ENCODE assay signal across 8 mouse cellular contexts in genomic region chr7:29282074-29282554, GRCm38 (mm10). TPM values are rescaled to one million over a fixed set of nuclear protein-coding genes. Genes with fewer than 3 reads are reported as not detected.
DNase-seq lines count a peak whose midpoint lies in the region; ATAC-seq and TF ChIP-seq lines count a peak whose summit lies in the region.

No protein-coding gene starts in this region.

- H3K4me1 ChIP-seq in heart, postnatal 0 days (ENCODE audit: control insufficient read depth, insufficient read depth) = peaks cover 20% of the 10 kb centered on the region
- peaks cover 20% of the 10 kb centered on the region for H3K4me1 ChIP-seq in hindbrain, embryonic 15.5 days (replicated peaks)
- peaks cover 11% of the 10 kb centered on the region; the same call in 1 of the 2 replicates for H3K4me1 ChIP-seq in midbrain, embryonic 16.5 days (ENCODE audit: control insufficient read depth, insufficient read depth, low read length)

- no peaks in the 10 kb centered on the region for H3K36me3 ChIP-seq in heart, postnatal 0 days (replicated peaks; ENCODE audit: control insufficient read depth, insufficient read depth, low read length)
- H3K36me3 ChIP-seq in hindbrain, embryonic 15.5 days = no peaks in the 10 kb centered on the region
- H3K36me3 ChIP-seq in midbrain, embryonic 16.5 days (ENCODE audit: control insufficient read depth, insufficient read depth, low read length) = no peaks in the 10 kb centered on the region

- no peak for DNase-seq in heart, postnatal 0 days (ENCODE audit: low spot score)
- no peak for DNase-seq in heart, postnatal 14 days
- DNase-seq in left cerebral cortex, adult 11 months (ENCODE audit: low spot score) = no peak
- DNase-seq in adipocyte (ENCODE audit: low spot score) = no peak

- peak; percentile 9; the same call in 1 of the 2 replicates for ATAC-seq in heart, postnatal 0 days (ENCODE audit: insufficient read depth, low read depth)
- ATAC-seq in common myeloid progenitor, adult 5-6 weeks (replicated peaks; ENCODE audit: low read depth, poor library complexity, severe bottlenecking) = peak; percentile 36; the same call in 1 of the 2 replicates
- peak; percentile 40 for ATAC-seq in hindbrain, embryonic 15.5 days (ENCODE audit: low FRiP score, low read depth)
- ATAC-seq in midbrain, embryonic 16.5 days = 0 out of 2 replicates have a peak, but pooled peaks have one; percentile 1
- no peak for ATAC-seq in CD4-positive, CD25-positive, alpha-beta regulatory T cell, adult 4 months

- no peak overlapping the region for H3K27ac ChIP-seq in heart, postnatal 0 days (ENCODE audit: low read depth)
- H3K27ac ChIP-seq in hindbrain, embryonic 15.5 days (replicated peaks) = no peak overlapping the region
- H3K27ac ChIP-seq in midbrain, embryonic 16.5 days (ENCODE audit: low read length) = no peak overlapping the region

- TF ChIP-seq CTCF in heart, postnatal 0 days (IDR thresholded peaks at IDR 0.05; ENCODE audit: low read depth) = no peak

- peak overlapping the region; percentile 66 for H3K4me3 ChIP-seq in heart, postnatal 0 days (ENCODE audit: low read depth, low read length)
- H3K4me3 ChIP-seq in hindbrain, embryonic 15.5 days = peak overlapping the region; percentile 65
- H3K4me3 ChIP-seq in midbrain, embryonic 16.5 days (ENCODE audit: low read depth, low read length) = peak overlapping the region; percentile 70

- WGBS in heart, postnatal 0 days = 12% methylated on average over 21 of the region's 21 CpGs
- 12% methylated on average over 21 of the region's 21 CpGs for WGBS in hindbrain, embryonic 15.5 days
- 12% methylated on average over 21 of the region's 21 CpGs for WGBS in midbrain, embryonic 16.5 days

- H3K4me2 ChIP-seq in heart, postnatal 0 days (ENCODE audit: low read depth, low read length) = peak overlapping the region; percentile 97
- H3K4me2 ChIP-seq in hindbrain, embryonic 15.5 days = peak overlapping the region; percentile 89
- peak overlapping the region; percentile 96 for H3K4me2 ChIP-seq in midbrain, embryonic 16.5 days (ENCODE audit: low read length)

- H3K9ac ChIP-seq in heart, postnatal 0 days (replicated peaks; ENCODE audit: low read depth, low read length) = peak overlapping the region; percentile 69
- peak overlapping the region; percentile 66 for H3K9ac ChIP-seq in hindbrain, embryonic 15.5 days
- H3K9ac ChIP-seq in midbrain, embryonic 16.5 days (ENCODE audit: low read depth, low read length) = peak overlapping the region; percentile 82

- intact Hi-C loops in heart, postnatal 14 days (cut with DNase I) = no loop called here

- H3K9me3 ChIP-seq in heart, postnatal 0 days (replicated peaks; ENCODE audit: control insufficient read depth, low read length) = no peaks in the 10 kb centered on the region
- H3K9me3 ChIP-seq in hindbrain, embryonic 15.5 days = no peaks in the 10 kb centered on the region
- H3K9me3 ChIP-seq in midbrain, embryonic 16.5 days (replicated peaks; ENCODE audit: control insufficient read depth, low read length, poor library complexity, severe bottlenecking) = no peaks in the 10 kb centered on the region

- no peaks in the 10 kb centered on the region; the same call in 1 of the 2 replicates for H3K27me3 ChIP-seq in heart, postnatal 0 days (ENCODE audit: control insufficient read depth, insufficient read depth, low read length)
- H3K27me3 ChIP-seq in hindbrain, embryonic 15.5 days = peaks cover 15% of the 10 kb centered on the region; the same call in 1 of the 2 replicates
- peaks cover 9% of the 10 kb centered on the region for H3K27me3 ChIP-seq in midbrain, embryonic 16.5 days (ENCODE audit: control insufficient read depth, insufficient read depth, low read depth, low read length)

- no peak for TF ChIP-seq EP300 in heart, postnatal 0 days (IDR thresholded peaks at IDR 0.05; ENCODE audit: low read depth)

RNA-seq across cellular contexts. Expression of gene Spint2, which starts 0.4 kb away (rescaled TPM):
- 30.1 and 46.6 TPM in 2 replicates for total RNA-seq in heart, postnatal 0 days (2014; rRNA removed; ENCODE audit: low replicate concordance)
- polyA plus RNA-seq in heart, postnatal 0 days (2015; fragmentation: Nextera tagmentation; extraction: Ambion mirVana) = 81.6 and 83.2 TPM in 2 replicates
- 10 to 100 TPM; 39.2 to 42.9 TPM for total RNA-seq in heart, postnatal 14 days (2021)
- total RNA-seq in common myeloid progenitor, adult 5-6 weeks (2017) = 25.3 and 28.6 TPM in 2 replicates
- 73.8 and 84.5 TPM in 2 replicates for polyA plus RNA-seq in hindbrain, embryonic 15.5 days (2015; fragmentation: Nextera tagmentation; extraction: Ambion mirVana)
- polyA plus RNA-seq in midbrain, embryonic 16.5 days (2015; fragmentation: Nextera tagmentation; extraction: Ambion mirVana) = 81.2 and 89.7 TPM in 2 replicates
- polyA plus RNA-seq in CD4-positive, CD25-positive, alpha-beta regulatory T cell, adult 4 months (2017; shearing (Covaris generic)) = 10 to 100 TPM; 71.7 to 73.2 TPM

RNA-seq across cellular contexts. Expression of gene Ppp1r14a, which starts 7.0 kb away (rescaled TPM):
- total RNA-seq in heart, postnatal 0 days (2014; rRNA removed; ENCODE audit: low replicate concordance) = 7.8 and 61.8 TPM in 2 replicates
- 17.9 and 18.0 TPM in 2 replicates for polyA plus RNA-seq in heart, postnatal 0 days (2015; fragmentation: Nextera tagmentation; extraction: Ambion mirVana)
- 10 to 100 TPM; 13.2 to 15.4 TPM for total RNA-seq in heart, postnatal 14 days (2021)
- total RNA-seq in common myeloid progenitor, adult 5-6 weeks (2017) = not detected in 2 replicates
- 3.0 and 5.1 TPM in 2 replicates for polyA plus RNA-seq in hindbrain, embryonic 15.5 days (2015; fragmentation: Nextera tagmentation; extraction: Ambion mirVana)
- 2.5 and 2.7 TPM in 2 replicates for polyA plus RNA-seq in midbrain, embryonic 16.5 days (2015; fragmentation: Nextera tagmentation; extraction: Ambion mirVana)
- polyA plus RNA-seq in CD4-positive, CD25-positive, alpha-beta regulatory T cell, adult 4 months (2017; shearing (Covaris generic)) = not detected

RNA-seq across cellular contexts. Expression of gene Dpf1, which starts 21.6 kb away (rescaled TPM):
- not detected in 2 replicates for total RNA-seq in heart, postnatal 0 days (2014; rRNA removed; ENCODE audit: low replicate concordance)
- 0.41 and 0.61 TPM in 2 replicates for polyA plus RNA-seq in heart, postnatal 0 days (2015; fragmentation: Nextera tagmentation; extraction: Ambion mirVana)
- total RNA-seq in heart, postnatal 14 days (2021) = 1 to 10 TPM in 1 of 2 experiments, under 1 TPM in 1; 0.19 to 1.2 TPM
- 3.2 TPM in 1 of 2 replicates, not detected in the other for total RNA-seq in common myeloid progenitor, adult 5-6 weeks (2017)
- polyA plus RNA-seq in hindbrain, embryonic 15.5 days (2015; fragmentation: Nextera tagmentation; extraction: Ambion mirVana) = 180 and 184 TPM in 2 replicates
- 223 and 226 TPM in 2 replicates for polyA plus RNA-seq in midbrain, embryonic 16.5 days (2015; fragmentation: Nextera tagmentation; extraction: Ambion mirVana)
- not detected for polyA plus RNA-seq in CD4-positive, CD25-positive, alpha-beta regulatory T cell, adult 4 months (2017; shearing (Covaris generic))

RNA-seq across cellular contexts. Expression of gene 2200002D01Rik, which starts 33.8 kb away (rescaled TPM):
- 0.42 and 1.5 TPM in 2 replicates for total RNA-seq in heart, postnatal 0 days (2014; rRNA removed; ENCODE audit: low replicate concordance)
- 11.8 and 14.0 TPM in 2 replicates for polyA plus RNA-seq in heart, postnatal 0 days (2015; fragmentation: Nextera tagmentation; extraction: Ambion mirVana)
- 1 to 10 TPM; 2.0 to 2.2 TPM for total RNA-seq in heart, postnatal 14 days (2021)
- total RNA-seq in common myeloid progenitor, adult 5-6 weeks (2017) = 1.8 and 12.1 TPM in 2 replicates
- 0.67 and 0.75 TPM in 2 replicates for polyA plus RNA-seq in hindbrain, embryonic 15.5 days (2015; fragmentation: Nextera tagmentation; extraction: Ambion mirVana)
- polyA plus RNA-seq in midbrain, embryonic 16.5 days (2015; fragmentation: Nextera tagmentation; extraction: Ambion mirVana) = 0.46 and 1.5 TPM in 2 replicates
- polyA plus RNA-seq in CD4-positive, CD25-positive, alpha-beta regulatory T cell, adult 4 months (2017; shearing (Covaris generic)) = 1 to 10 TPM; 1.0 to 1.6 TPM

RNA-seq across cellular contexts. Expression of gene Yif1b, which starts 44.0 kb away (rescaled TPM):
- 174 and 194 TPM in 2 replicates for total RNA-seq in heart, postnatal 0 days (2014; rRNA removed; ENCODE audit: low replicate concordance)
- 121 and 125 TPM in 2 replicates for polyA plus RNA-seq in heart, postnatal 0 days (2015; fragmentation: Nextera tagmentation; extraction: Ambion mirVana)
- total RNA-seq in heart, postnatal 14 days (2021) = 10 to 100 TPM; 62.0 to 68.3 TPM
- 29.2 and 31.3 TPM in 2 replicates for total RNA-seq in common myeloid progenitor, adult 5-6 weeks (2017)
- 95.9 and 99.5 TPM in 2 replicates for polyA plus RNA-seq in hindbrain, embryonic 15.5 days (2015; fragmentation: Nextera tagmentation; extraction: Ambion mirVana)
- 95.7 and 109 TPM in 2 replicates for polyA plus RNA-seq in midbrain, embryonic 16.5 days (2015; fragmentation: Nextera tagmentation; extraction: Ambion mirVana)
- polyA plus RNA-seq in CD4-positive, CD25-positive, alpha-beta regulatory T cell, adult 4 months (2017; shearing (Covaris generic)) = 10 to 100 TPM; 58.4 to 71.7 TPM

Comparison
In these comparisons a context has a peak if more than half of its experiments do, and no peak if none do; other contexts are left out.
1. RNA of gene Dpf1, which starts 21.6 kb away (polyA plus RNA-seq): 223 to 226 TPM in midbrain, embryonic 16.5 days and 180 to 184 TPM in hindbrain, embryonic 15.5 days; 0.41 to 0.61 TPM in heart, postnatal 0 days and not detected in CD4-positive, CD25-positive, alpha-beta regulatory T cell, adult 4 months; every median in the first group is over 100 times any median in the second.
2. Peak in every context shown above with its lines, with median percentiles within 50 percentile points of each other: H3K4me2 ChIP-seq, H3K4me3 ChIP-seq and H3K9ac ChIP-seq.